Mouse (Mus musculus) heart, adult 8-10 months (tissue): ENCODE measurements around the gene Gprin1. TPM values are rescaled to one million over a fixed set of nuclear protein-coding genes. Genes with fewer than 3 reads are reported as not detected.

Source experiments
- total RNA-seq, 4 experiments: library from RNA; stranded (reverse); gene quantifications; 2 replicates each; pipeline ENCODE4 v1.2.4; 2022

Gprin1 gene
- total RNA-seq, 4 experiments from 2014 or later, result 0.16 TPM; not detected in 3

Other genes starting within 250 kb of the Gprin1 start
- gene Simc1, start 246.1 kb downstream of the Gprin1 start, total RNA-seq, result 1 to 10 TPM; 1.8 to 3.1 (median 2.4) TPM
- 100 to 1,000 TPM in 1 of 4 experiments, 10 to 100 TPM in 3; 93.5 to 102 (median 96.6) TPM for gene 4833439L19Rik, start 184.4 kb downstream of the Gprin1 start, total RNA-seq
- gene Arl10, start 174.9 kb downstream of the Gprin1 start, total RNA-seq, result 1 to 10 TPM; 4.1 to 6.6 (median 5.0) TPM
- 10 to 100 TPM; 14.5 to 18.3 (median 16.0) TPM for gene Nop16, start 159.8 kb downstream of the Gprin1 start, total RNA-seq
- 100 to 1,000 TPM; 178 to 218 (median 190) TPM for gene Higd2a, start 159.7 kb downstream of the Gprin1 start, total RNA-seq
- gene Cltb, start 138.5 kb downstream of the Gprin1 start, total RNA-seq, result 100 to 1,000 TPM in 1 of 4 experiments, 10 to 100 TPM in 3; 86.1 to 103 (median 94.1) TPM
- gene Faf2, start 128.1 kb downstream of the Gprin1 start, total RNA-seq, result 10 to 100 TPM; 15.8 to 24.3 (median 21.3) TPM
- 10 to 100 TPM; 46.2 to 53.4 (median 47.6) TPM for gene Rnf44, start 56.0 kb downstream of the Gprin1 start, total RNA-seq
- not detected for gene Cdhr2, start 48.4 kb downstream of the Gprin1 start, total RNA-seq
- under 1 TPM in 1 of 4 experiments, not detected in 3; 0.46 TPM for gene Sncb, start 16.7 kb upstream of the Gprin1 start, total RNA-seq
- not detected for gene Eif4e1b, start 34.1 kb upstream of the Gprin1 start, total RNA-seq
- gene Tspan17, start 39.5 kb upstream of the Gprin1 start, total RNA-seq, result 10 to 100 TPM; 14.0 to 24.3 (median 18.1) TPM
- 1 to 10 TPM in 2 of 4 experiments, under 1 TPM in 2; 0.80 to 1.7 (median 0.98) TPM for gene Unc5a, start 199.5 kb upstream of the Gprin1 start, total RNA-seq